ENCODE assay signal across 7 mouse cellular contexts in the genomic region with DNA sequence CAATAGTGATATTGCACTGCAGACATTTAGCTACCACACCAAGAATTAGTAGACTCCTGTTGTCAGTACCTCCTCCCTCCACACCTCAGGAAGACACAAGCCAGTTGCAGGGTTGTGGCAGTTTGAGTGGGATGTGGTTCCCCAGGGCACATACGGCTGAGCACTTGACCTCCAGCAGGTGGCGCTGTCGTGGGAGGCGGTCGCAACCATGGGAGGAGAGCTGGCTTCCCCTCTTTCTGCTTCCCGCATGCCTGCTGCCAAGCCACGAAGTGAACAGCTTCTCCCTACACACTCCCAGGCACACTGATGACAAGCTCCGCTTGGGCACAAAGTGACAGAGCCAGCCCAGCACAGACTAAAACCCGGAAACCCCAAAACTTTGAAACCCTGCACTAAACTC.
DNase-seq lines count a peak whose midpoint lies in the region; ATAC-seq lines count a peak whose summit lies in the region.

No protein-coding gene starts in this region.

- no peaks in the 10 kb centered on the region; the same call in 1 of the 2 replicates for H3K4me1 ChIP-seq in hindbrain, embryonic 12.5 days

- no peak overlapping the region for H3K27ac ChIP-seq in hindbrain, embryonic 12.5 days

- H3K4me2 ChIP-seq in hindbrain, embryonic 12.5 days (replicated peaks) = peak overlapping the region; percentile 30; the same call in 1 of the 2 replicates

- no peak overlapping the region for H3K9ac ChIP-seq in hindbrain, embryonic 12.5 days

- no peaks in the 10 kb centered on the region for H3K27me3 ChIP-seq in hindbrain, embryonic 12.5 days

- ATAC-seq in hindbrain, embryonic 12.5 days (ENCODE audit: low FRiP score) = peak; percentile 54; the same call in 1 of the 2 replicates
- peak; percentile 46 for ATAC-seq in megakaryocyte, adult 5-6 weeks (ENCODE audit: poor library complexity, severe bottlenecking)

- no peak overlapping the region for H3K4me3 ChIP-seq in hindbrain, embryonic 12.5 days

- no peaks in the 10 kb centered on the region for H3K36me3 ChIP-seq in hindbrain, embryonic 12.5 days

- 20% methylated on average over 9 of the region's 9 CpGs for WGBS in hindbrain, embryonic 12.5 days

- H3K9me3 ChIP-seq in hindbrain, embryonic 12.5 days (replicated peaks) = peaks cover 3% of the 10 kb centered on the region; the same call in 1 of the 2 replicates

- peak; percentile 89 for DNase-seq in ZHBTc4 (ENCODE audit: low read depth, low spot score)
- DNase-seq in cerebellum, adult 18-20 months = peak; percentile 30 to 42
- DNase-seq in forelimb bud, embryonic 11.5 days (ENCODE audit: low read depth, low spot score) = peak; percentile 67
- DNase-seq in layer of hippocampus, postnatal 25 days (ENCODE audit: extremely low spot score in 1 of 2, low spot score in 1 of 2) = peak; percentile 38 to 68
- DNase-seq in right cerebral cortex, postnatal 4 days = peak; percentile 71

Comparison
In these comparisons a context has a peak if more than half of its experiments do, and no peak if none do; other contexts are left out.
1. DNase-seq: peak in every context shown above with its lines; median percentile 89 in ZHBTc4; 71 in right cerebral cortex, postnatal 4 days; 67 in forelimb bud, embryonic 11.5 days; 53 in layer of hippocampus, postnatal 25 days; 36 in cerebellum, adult 18-20 months.